Mouse (Mus musculus) cortical plate, adult 2 months (tissue): ENCODE results near the gene Ltf.

Experiments used
- CTCF ChIP-seq: fragments of 200-500 bp; IDR thresholded peaks from 2 replicates; pipeline ENCODE4 v1.5.1; 2011; ENCODE audit warnings: mild to moderate bottlenecking, control low read depth, low read length; ENCODE audit not compliant: insufficient read depth; ENCODE audit errors: extremely low read depth
- POLR2A ChIP-seq: fragments of 200-500 bp; IDR thresholded peaks from 2 replicates; pipeline ENCODE4 v1.6.1; 2011; ENCODE audit warnings: mild to moderate bottlenecking, low read length, control low read depth; ENCODE audit not compliant: insufficient read depth; ENCODE audit errors: extremely low read depth

DNA sequence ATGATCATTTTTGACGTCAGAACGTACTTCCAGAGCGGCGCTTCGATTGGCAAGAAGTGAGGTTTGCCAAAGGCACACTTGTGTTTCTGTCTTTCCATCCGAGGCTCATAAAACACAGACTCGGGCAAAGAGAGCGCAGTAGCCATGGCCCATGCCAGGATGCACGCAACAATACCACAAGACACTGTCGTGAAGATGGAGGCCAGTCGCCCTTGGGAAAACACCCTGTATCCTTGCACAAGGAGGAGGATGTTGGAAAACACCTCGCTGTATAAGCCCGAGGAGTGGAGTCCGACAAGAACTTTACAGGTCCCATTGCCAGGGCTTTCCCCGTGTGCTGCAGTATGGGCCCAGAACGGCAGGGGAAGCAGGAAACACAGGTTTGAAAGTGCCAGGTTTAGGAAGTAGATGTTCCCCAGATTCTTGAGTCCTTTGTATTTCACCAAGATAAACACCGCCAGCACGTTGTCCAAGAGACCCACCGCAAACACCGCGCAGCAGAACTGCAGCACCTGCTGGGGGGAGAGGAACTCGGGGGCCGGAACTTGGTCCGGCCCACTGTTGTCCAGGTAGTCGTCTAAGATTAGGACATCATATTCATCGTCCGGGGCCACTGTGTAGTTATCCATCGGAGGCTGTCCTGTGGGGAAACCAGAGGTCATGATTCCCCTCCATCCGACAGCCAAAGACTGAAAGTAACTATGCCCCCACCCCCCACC is 36.9 kb downstream of the Ltf start:
- TF ChIP-seq POLR2A (no peak), CTCF (no peak)
